Mouse (Mus musculus): ENCODE data around the gene Arcn1. TPM values are rescaled to one million over a fixed set of nuclear protein-coding genes. Genes with fewer than 3 reads are reported as not detected.
A peak's percentile ranks its signal among the peaks of the same experiment; 100 is the strongest.

The Arcn1 gene
- polyA plus RNA-seq, 1 experiment: 30.9 TPM

GRCm38 (mm10) chr9:44735886-44736285 lies 31.8 kb downstream of the Arcn1 start:
- 81% methylated on average over 6 of the region's 6 CpGs for WGBS
- H3K27ac ChIP-seq (ENCODE audit: control insufficient read depth, insufficient read depth, low read depth, low read length, poor library complexity): no peak overlapping the region
- TF ChIP-seq POLR2A (IDR thresholded peaks at IDR 0.05; ENCODE audit: borderline replicate concordance, control insufficient read depth, low read depth, low read length) (no peak), CTCF (IDR thresholded peaks at IDR 0.05; ENCODE audit: control insufficient read depth, insufficient read depth, low read length) (no peak)

GRCm38 (mm10) chr9:44734524-44735494 lies 32.8 kb downstream of the Arcn1 start, which contains the start of gene Phldb1:
Gene Phldb1 (minus strand): TSS chr9:44735198.
- Histone ChIP-seq H3K4me1 (ENCODE audit: control insufficient read depth, insufficient read depth, low read length) (peaks cover 2% of the 10 kb centered on the region), H3K27ac (ENCODE audit: control insufficient read depth, insufficient read depth, low read depth, low read length, poor library complexity) (no peak within 1 kb of the TSS), H3K4me3 (replicated peaks; ENCODE audit: control insufficient read depth, low read depth, low read length) (peak within 1 kb of the TSS; percentile 13)
- 5% methylated on average over 47 of the region's 47 CpGs for WGBS
- TF ChIP-seq POLR2A (IDR thresholded peaks at IDR 0.05; ENCODE audit: borderline replicate concordance, control insufficient read depth, low read depth, low read length) (no peak), CTCF (IDR thresholded peaks at IDR 0.05; ENCODE audit: control insufficient read depth, insufficient read depth, low read length) (peak; percentile 22; the same call in 1 of the 2 replicates)

More at GRCm38 (mm10) chr9:44735886-44736285, 31.8 kb downstream of the Arcn1 start:
- peaks cover 2% of the 10 kb centered on the region for H3K4me1 ChIP-seq (ENCODE audit: control insufficient read depth, insufficient read depth, low read length)
- no peak overlapping the region for H3K4me3 ChIP-seq (replicated peaks; ENCODE audit: control insufficient read depth, low read depth, low read length)

- peak; percentile 19; the same call in 1 of the 2 replicates for TF ChIP-seq POLR2A (IDR thresholded peaks at IDR 0.05; ENCODE audit: borderline replicate concordance, control insufficient read depth, low read depth, low read length)
- TF ChIP-seq CTCF (IDR thresholded peaks at IDR 0.05; ENCODE audit: control insufficient read depth, insufficient read depth, low read length): 0 out of 2 replicates have a peak, but pooled peaks have one; percentile 0
- Histone ChIP-seq H3K27ac (ENCODE audit: control insufficient read depth, insufficient read depth, low read depth, low read length, poor library complexity) (no peak overlapping the region; the same call in 1 of the 2 replicates), H3K4me3 (replicated peaks; ENCODE audit: control insufficient read depth, low read depth, low read length) (peak overlapping the region; percentile 29), H3K4me1 (ENCODE audit: control insufficient read depth, insufficient read depth, low read length) (peaks cover 2% of the 10 kb centered on the region)
- 4% methylated on average over 79 of the region's 79 CpGs for WGBS
Observed at GRCm38 (mm10) chr9:44733671-44734523, 33.7 kb downstream of the Arcn1 start.

GRCm38 (mm10) chr9:44732921-44733530 lies 34.6 kb downstream of the Arcn1 start:
- 35% methylated on average over 12 of the region's 12 CpGs for WGBS
- H3K27ac ChIP-seq (ENCODE audit: control insufficient read depth, insufficient read depth, low read depth, low read length, poor library complexity): no peak overlapping the region
- TF ChIP-seq CTCF (IDR thresholded peaks at IDR 0.05; ENCODE audit: control insufficient read depth, insufficient read depth, low read length): no peak
- TF ChIP-seq POLR2A (IDR thresholded peaks at IDR 0.05; ENCODE audit: borderline replicate concordance, control insufficient read depth, low read depth, low read length): no peak
- no peak overlapping the region for H3K4me3 ChIP-seq (replicated peaks; ENCODE audit: control insufficient read depth, low read depth, low read length)
- peaks cover 2% of the 10 kb centered on the region for H3K4me1 ChIP-seq (ENCODE audit: control insufficient read depth, insufficient read depth, low read length)

GRCm38 (mm10) chr9:44732130-44732549 lies 35.5 kb downstream of the Arcn1 start:
- H3K4me1 ChIP-seq (ENCODE audit: control insufficient read depth, insufficient read depth, low read length): peaks cover 2% of the 10 kb centered on the region
- TF ChIP-seq POLR2A (IDR thresholded peaks at IDR 0.05; ENCODE audit: borderline replicate concordance, control insufficient read depth, low read depth, low read length) (no peak), CTCF (IDR thresholded peaks at IDR 0.05; ENCODE audit: control insufficient read depth, insufficient read depth, low read length) (no peak)
- 41% methylated on average over 5 of the region's 5 CpGs for WGBS
- no peak overlapping the region for H3K4me3 ChIP-seq (replicated peaks; ENCODE audit: control insufficient read depth, low read depth, low read length)
- no peak overlapping the region for H3K27ac ChIP-seq (ENCODE audit: control insufficient read depth, insufficient read depth, low read depth, low read length, poor library complexity)

- no peak overlapping the region for H3K4me3 ChIP-seq (replicated peaks; ENCODE audit: control insufficient read depth, low read depth, low read length)
- H3K4me1 ChIP-seq (ENCODE audit: control insufficient read depth, insufficient read depth, low read length): no peaks in the 10 kb centered on the region
- WGBS: 66% methylated on average over 5 of the region's 5 CpGs
- TF ChIP-seq POLR2A (IDR thresholded peaks at IDR 0.05; ENCODE audit: borderline replicate concordance, control insufficient read depth, low read depth, low read length) (no peak), CTCF (IDR thresholded peaks at IDR 0.05; ENCODE audit: control insufficient read depth, insufficient read depth, low read length) (no peak)
- H3K27ac ChIP-seq (ENCODE audit: control insufficient read depth, insufficient read depth, low read depth, low read length, poor library complexity): no peak overlapping the region
Observed at GRCm38 (mm10) chr9:44727441-44727840, 40.2 kb downstream of the Arcn1 start.

- Histone ChIP-seq H3K27ac (ENCODE audit: control insufficient read depth, insufficient read depth, low read depth, low read length, poor library complexity) (no peak overlapping the region), H3K4me1 (ENCODE audit: control insufficient read depth, insufficient read depth, low read length) (peaks cover 1% of the 10 kb centered on the region; the same call in 1 of the 2 replicates), H3K4me3 (replicated peaks; ENCODE audit: control insufficient read depth, low read depth, low read length) (no peak overlapping the region)
- no peak for TF ChIP-seq CTCF (IDR thresholded peaks at IDR 0.05; ENCODE audit: control insufficient read depth, insufficient read depth, low read length)
- no peak for TF ChIP-seq POLR2A (IDR thresholded peaks at IDR 0.05; ENCODE audit: borderline replicate concordance, control insufficient read depth, low read depth, low read length)
- WGBS: 84% methylated on average over 10 of the region's 10 CpGs
Observed at GRCm38 (mm10) chr9:44726431-44727146, 41.1 kb downstream of the Arcn1 start.
